17 mouse cellular contexts compared by ENCODE assay signal in the genomic region with DNA sequence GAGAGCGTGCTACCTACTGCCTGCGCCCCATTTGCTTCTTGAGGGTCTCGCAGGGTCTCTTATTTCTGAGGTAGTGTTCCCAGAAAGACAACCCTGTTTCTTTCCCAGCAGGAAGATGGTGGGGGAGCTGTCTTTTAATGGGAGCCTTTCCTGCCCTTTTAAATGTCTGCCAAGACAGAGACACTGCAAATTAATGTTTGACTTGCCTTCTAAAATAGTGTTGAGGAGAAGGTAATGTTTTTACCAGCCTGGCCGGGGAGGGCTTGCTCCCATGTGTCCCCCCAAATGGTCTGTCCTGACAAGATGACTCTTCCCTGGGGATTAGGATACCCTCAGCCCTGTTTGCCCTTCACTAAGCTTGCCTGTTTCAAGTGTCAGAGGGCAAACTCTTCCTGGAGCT.
DNase-seq lines count a peak whose midpoint lies in the region; ATAC-seq and TF ChIP-seq lines count a peak whose summit lies in the region.
"Had no signal": no experiment of that assay in that cellular context is flagged by ENCODE, and none has a peak within 500 bp of the region (broad histone marks: within the 10 kb centered on the region; RNA-seq: fewer than 3 reads in every experiment).

No protein-coding gene starts in this region.

- no peak for TF ChIP-seq CTCF in heart, adult 2 months (IDR thresholded peaks at IDR 0.05)
- no peak for TF ChIP-seq CTCF in heart, postnatal 0 days (IDR thresholded peaks at IDR 0.05; ENCODE audit: low read depth)
- no peak for TF ChIP-seq CTCF in liver, postnatal 0 days (IDR thresholded peaks at IDR 0.05; ENCODE audit: low read depth)

- H3K4me1 ChIP-seq in heart, adult 2 months (ENCODE audit: control insufficient read depth, insufficient read depth, low read length): peaks cover 18% of the 10 kb centered on the region
- peaks cover 32% of the 10 kb centered on the region for H3K4me1 ChIP-seq in heart, postnatal 0 days (ENCODE audit: control insufficient read depth, insufficient read depth)
- peaks cover 16% of the 10 kb centered on the region for H3K4me1 ChIP-seq in liver, postnatal 0 days (ENCODE audit: insufficient read depth)
- H3K4me1 ChIP-seq in liver, embryonic 11.5 days (replicated peaks; ENCODE audit: control insufficient read depth, insufficient read depth, low read length): no peaks in the 10 kb centered on the region
- peaks cover 32% of the 10 kb centered on the region for H3K4me1 ChIP-seq in limb, embryonic 13.5 days

- TF ChIP-seq POLR2A in heart, adult 2 months (IDR thresholded peaks at IDR 0.05; ENCODE audit: insufficient read depth, low read depth, low read length): no peak

- peak overlapping the region; percentile 29; the same call in 1 of the 2 replicates for H3K27ac ChIP-seq in heart, adult 2 months
- H3K27ac ChIP-seq in heart, postnatal 0 days (ENCODE audit: low read depth): peak overlapping the region; percentile 37
- H3K27ac ChIP-seq in liver, postnatal 0 days (ENCODE audit: low read depth): peak overlapping the region; percentile 44
- no peak overlapping the region for H3K27ac ChIP-seq in liver, embryonic 11.5 days (ENCODE audit: low read depth, low read length)
- H3K27ac ChIP-seq in limb, embryonic 13.5 days: 0 out of 2 replicates have a peak overlapping the region, but pooled peaks have one; percentile 33
- H3K27ac ChIP-seq: hindbrain, embryonic 14.5 days; midbrain, embryonic 15.5 days had no signal

- no peak for TF ChIP-seq EP300 in heart, adult 2 months (IDR thresholded peaks at IDR 0.05; ENCODE audit: insufficient read depth, low read depth, low read length)
- no peak for TF ChIP-seq EP300 in heart, postnatal 0 days (IDR thresholded peaks at IDR 0.05; ENCODE audit: low read depth)
- no peak for TF ChIP-seq EP300 in liver, postnatal 0 days (IDR thresholded peaks at IDR 0.05; ENCODE audit: low read depth)

- intact Hi-C loops in heart, adult 2 months (cut with DNase I): loop anchor here (5.0 kb wide), 1 partner anchor 57 kb away; no protein-coding TSS in a partner anchor
- intact Hi-C loops in heart, postnatal 25 days (cut with DNase I): no loop called here

- H3K9ac ChIP-seq in heart, adult 2 months (ENCODE audit: low read depth, low read length): no peak overlapping the region
- no peak overlapping the region for H3K9ac ChIP-seq in heart, postnatal 0 days (replicated peaks; ENCODE audit: low read depth, low read length)
- H3K9ac ChIP-seq in liver, postnatal 0 days (replicated peaks): no peak overlapping the region
- H3K9ac ChIP-seq in liver, embryonic 11.5 days (ENCODE audit: low read depth, low read length): no peak overlapping the region
- no peak overlapping the region for H3K9ac ChIP-seq in limb, embryonic 13.5 days
- H3K9ac ChIP-seq: hindbrain, embryonic 14.5 days; midbrain, embryonic 15.5 days had no signal

- peaks cover 18% of the 10 kb centered on the region for H3K36me3 ChIP-seq in heart, adult 2 months (ENCODE audit: control insufficient read depth, insufficient read depth, low read length)
- H3K36me3 ChIP-seq in heart, postnatal 0 days (replicated peaks; ENCODE audit: control insufficient read depth, insufficient read depth, low read length): no peaks in the 10 kb centered on the region; the same call in 1 of the 2 replicates
- H3K36me3 ChIP-seq in liver, postnatal 0 days (replicated peaks; ENCODE audit: insufficient read depth, low read length): no peaks in the 10 kb centered on the region
- H3K36me3 ChIP-seq in liver, embryonic 11.5 days (ENCODE audit: control insufficient read depth, insufficient read depth, low read length): no peaks in the 10 kb centered on the region
- peaks cover 5% of the 10 kb centered on the region; the same call in 1 of the 2 replicates for H3K36me3 ChIP-seq in limb, embryonic 13.5 days
- H3K36me3 ChIP-seq: midbrain, embryonic 15.5 days had no signal

- H3K4me2 ChIP-seq in heart, postnatal 0 days (ENCODE audit: low read depth, low read length): no peak overlapping the region
- no peak overlapping the region for H3K4me2 ChIP-seq in liver, postnatal 0 days (ENCODE audit: low read depth, low read length)
- no peak overlapping the region for H3K4me2 ChIP-seq in liver, embryonic 11.5 days
- H3K4me2 ChIP-seq in limb, embryonic 13.5 days (replicated peaks): no peak overlapping the region
- H3K4me2 ChIP-seq: hindbrain, embryonic 14.5 days; midbrain, embryonic 15.5 days had no signal

- 80% methylated on average over 4 of the region's 4 CpGs for WGBS in heart, adult 2 months
- WGBS in heart, postnatal 0 days: 84% methylated on average over 4 of the region's 4 CpGs
- WGBS in liver, postnatal 0 days (ENCODE audit: insufficient replicate concordance): 82% methylated on average over 4 of the region's 4 CpGs
- 82% methylated on average over 4 of the region's 4 CpGs for WGBS in liver, embryonic 11.5 days
- 89% methylated on average over 4 of the region's 4 CpGs for WGBS in limb, embryonic 13.5 days

- no peaks in the 10 kb centered on the region for H3K9me3 ChIP-seq in heart, postnatal 0 days (replicated peaks; ENCODE audit: control insufficient read depth, low read length)
- H3K9me3 ChIP-seq in liver, postnatal 0 days (ENCODE audit: low read length): no peaks in the 10 kb centered on the region
- no peaks in the 10 kb centered on the region for H3K9me3 ChIP-seq in liver, embryonic 11.5 days (ENCODE audit: control insufficient read depth, low read length)
- no peaks in the 10 kb centered on the region for H3K9me3 ChIP-seq in limb, embryonic 13.5 days
- H3K9me3 ChIP-seq: midbrain, embryonic 15.5 days had no signal

- ATAC-seq in heart, postnatal 0 days (ENCODE audit: insufficient read depth, low read depth): no peak
- no peak for ATAC-seq in liver, postnatal 0 days
- no peak for ATAC-seq in liver, embryonic 11.5 days (replicated peaks; ENCODE audit: low FRiP score)
- ATAC-seq in limb, embryonic 13.5 days (ENCODE audit: low FRiP score, low read depth): no peak
- ATAC-seq: midbrain, embryonic 15.5 days had no signal

- H3K79me2 ChIP-seq in heart, adult 2 months (replicated peaks; ENCODE audit: control insufficient read depth, insufficient read depth, low read length): no peaks in the 10 kb centered on the region; the same call in 1 of the 2 replicates

- no peaks in the 10 kb centered on the region for H3K27me3 ChIP-seq in heart, adult 2 months (ENCODE audit: control insufficient read depth, insufficient read depth, low read length)
- no peaks in the 10 kb centered on the region for H3K27me3 ChIP-seq in heart, postnatal 0 days (ENCODE audit: control insufficient read depth, insufficient read depth, low read length)
- H3K27me3 ChIP-seq in liver, postnatal 0 days (ENCODE audit: insufficient read depth, low read length): no peaks in the 10 kb centered on the region
- H3K27me3 ChIP-seq in liver, embryonic 11.5 days (replicated peaks; ENCODE audit: control insufficient read depth, insufficient read depth, low read length): no peaks in the 10 kb centered on the region
- no peaks in the 10 kb centered on the region for H3K27me3 ChIP-seq in limb, embryonic 13.5 days
- H3K27me3 ChIP-seq: midbrain, embryonic 15.5 days had no signal

- no peak overlapping the region for H3K4me3 ChIP-seq in heart, adult 2 months
- no peak overlapping the region for H3K4me3 ChIP-seq in heart, postnatal 0 days (ENCODE audit: low read depth, low read length)
- no peak overlapping the region for H3K4me3 ChIP-seq in liver, postnatal 0 days (ENCODE audit: low read depth, low read length)
- H3K4me3 ChIP-seq in liver, embryonic 11.5 days (ENCODE audit: low read depth, low read length): no peak overlapping the region
- no peak overlapping the region for H3K4me3 ChIP-seq in limb, embryonic 13.5 days
- H3K4me3 ChIP-seq: midbrain, embryonic 15.5 days; myocyte had no signal

- DNase-seq in heart, adult 2 months: no peak
- DNase-seq in heart, postnatal 25 days (ENCODE audit: low spot score): no peak
- DNase-seq in heart, postnatal 0 days (ENCODE audit: low spot score): no peak
- no peak for DNase-seq in heart, adult 8-10 months (ENCODE audit: low spot score)
- no peak for DNase-seq in liver, postnatal 0 days
- DNase-seq in liver, embryonic 11.5 days (ENCODE audit: low spot score): no peak
- no peak for DNase-seq in B cell, adult 2 months
- DNase-seq: adrenal gland, postnatal 25 days; cerebellum, adult 11 months; cerebellum, postnatal 25 days; embryo, embryonic 11 days; lung, postnatal 14 days; thymus, postnatal 25 days had no signal
